23 mouse cellular contexts compared by ENCODE assay signal in the genomic region with DNA sequence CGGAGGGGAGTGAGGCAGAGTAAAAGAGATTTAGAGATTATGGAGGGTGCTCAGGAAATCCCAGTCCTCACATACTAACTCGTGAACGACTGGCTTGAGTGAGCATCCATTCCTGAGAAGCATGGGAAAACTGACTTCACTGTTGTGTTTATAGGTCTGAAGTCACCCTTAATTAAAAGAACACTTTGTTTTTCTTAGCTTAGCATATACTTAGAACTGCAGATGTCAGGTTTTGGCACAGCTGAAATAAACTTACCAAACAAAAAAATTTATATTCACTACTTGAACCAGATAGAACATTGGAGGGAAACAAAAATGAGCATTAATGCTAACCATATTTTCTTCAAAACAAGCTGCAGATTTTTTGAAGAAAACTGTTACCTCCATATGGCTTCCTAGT.
"Had no signal": no experiment of that assay in that cellular context is flagged by ENCODE, and none has a peak within 500 bp of the region (broad histone marks: within the 10 kb centered on the region; RNA-seq: fewer than 3 reads in every experiment).

No protein-coding gene starts in this region.

- H3K4me3 ChIP-seq: lung, embryonic 15.5 days; megakaryocyte, embryonic 14.5 days; midbrain, embryonic 10.5 days; midbrain, embryonic 12.5 days; myocyte; neural tube, embryonic 13.5 days; neural tube, embryonic 15.5 days had no signal

- H3K36me3 ChIP-seq: lung, embryonic 15.5 days; midbrain, embryonic 10.5 days; midbrain, embryonic 12.5 days; neural tube, embryonic 13.5 days; neural tube, embryonic 15.5 days had no signal

- H3K9ac ChIP-seq: liver, postnatal 0 days; lung, embryonic 15.5 days; midbrain, embryonic 12.5 days; neural tube, embryonic 13.5 days; neural tube, embryonic 15.5 days had no signal

- H3K27ac ChIP-seq: lung, embryonic 15.5 days; macrophage; midbrain, embryonic 10.5 days; midbrain, embryonic 12.5 days; neural tube, embryonic 13.5 days; neural tube, embryonic 15.5 days had no signal

- H3K9me3 ChIP-seq: lung, embryonic 15.5 days; megakaryocyte, embryonic 14.5 days; midbrain, embryonic 10.5 days; midbrain, embryonic 12.5 days; neural tube, embryonic 13.5 days; neural tube, embryonic 15.5 days had no signal

- H3K4me2 ChIP-seq: lung, embryonic 15.5 days; midbrain, embryonic 12.5 days; neural tube, embryonic 13.5 days; neural tube, embryonic 15.5 days had no signal

- H3K27me3 ChIP-seq: lung, embryonic 15.5 days; megakaryocyte, embryonic 14.5 days; midbrain, embryonic 12.5 days; neural tube, embryonic 13.5 days; neural tube, embryonic 15.5 days had no signal

- H3K4me1 ChIP-seq: lung, embryonic 15.5 days; megakaryocyte, embryonic 14.5 days; midbrain, embryonic 12.5 days; neural tube, embryonic 13.5 days; neural tube, embryonic 15.5 days had no signal

- DNase-seq: liver, postnatal 0 days; lung, adult 2 months; lung, postnatal 14 days; lung, postnatal 36 days; midbrain, embryonic 14.5 days; retina, postnatal 1 day; right cerebral cortex, adult 18-20 months; right cerebral cortex, postnatal 25 days; right cerebral cortex, postnatal 4 days; spleen, adult 18-20 months; thymus, adult 2 months; thymus, postnatal 25 days; thymus, postnatal 4 days had no signal

- ATAC-seq: liver, postnatal 0 days; lung, postnatal 0 days; midbrain, embryonic 16.5 days had no signal
